Mouse (Mus musculus) kidney, postnatal 36 days (tissue): Measurements from ENCODE around the gene Sort1.
A peak's percentile ranks its signal among the peaks of the same experiment; 100 is the strongest.
"Not testable (repeated sequence)": the region's sequence is repeated elsewhere in the genome, so short reads cannot be mapped to it uniquely, and the experiment has no call there.

Experiments
- DNase-seq, 2 experiments: peaks; one replicate each; pipeline ENCODE4 v3.0.0; 2021 to 2022; ENCODE audit warnings: mixed read lengths in 2 of 2

Gene Sort1

DNA sequence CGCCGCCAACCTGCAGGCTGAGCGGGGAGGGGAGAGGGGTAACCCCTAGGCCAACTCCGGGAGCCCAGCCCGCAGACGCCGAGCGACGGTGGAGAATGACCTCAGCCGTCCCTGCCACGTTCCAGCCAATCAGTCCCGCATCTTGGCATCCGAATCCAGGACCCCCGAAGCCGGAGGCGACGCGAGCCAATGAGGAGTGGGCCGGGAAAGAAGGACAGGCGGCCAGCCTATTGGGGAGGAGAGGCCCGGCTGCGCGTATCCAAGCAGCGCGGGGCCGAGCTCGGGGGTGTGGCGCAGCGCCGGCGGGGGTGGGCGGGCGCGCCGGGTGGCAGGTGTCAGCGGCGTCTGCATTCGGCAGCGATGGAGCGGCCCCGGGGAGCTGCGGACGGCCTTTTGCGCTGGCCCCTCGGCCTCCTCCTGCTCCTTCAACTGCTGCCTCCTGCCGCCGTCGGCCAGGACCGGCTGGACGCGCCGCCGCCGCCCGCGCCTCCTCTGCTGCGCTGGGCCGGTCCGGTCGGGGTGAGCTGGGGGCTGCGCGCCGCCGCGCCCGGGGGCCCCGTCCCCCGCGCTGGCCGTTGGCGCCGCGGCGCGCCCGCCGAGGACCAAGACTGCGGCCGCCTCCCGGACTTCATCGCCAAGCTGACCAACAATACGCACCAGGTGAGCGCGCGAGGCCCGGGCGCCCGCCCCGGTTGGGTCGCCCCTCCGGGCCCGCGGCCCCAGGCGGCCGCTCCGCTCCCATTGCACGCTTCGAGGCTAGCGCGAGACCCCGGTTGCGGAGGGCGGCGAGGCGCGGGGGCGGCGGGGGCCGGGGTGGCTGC, at the start of gene Sort1:
TSS of gene Sort1 (plus strand) at position 302 of the 821 bp plus-strand sequence.
- DNase-seq = peak; percentile 85 to 86

DNA sequence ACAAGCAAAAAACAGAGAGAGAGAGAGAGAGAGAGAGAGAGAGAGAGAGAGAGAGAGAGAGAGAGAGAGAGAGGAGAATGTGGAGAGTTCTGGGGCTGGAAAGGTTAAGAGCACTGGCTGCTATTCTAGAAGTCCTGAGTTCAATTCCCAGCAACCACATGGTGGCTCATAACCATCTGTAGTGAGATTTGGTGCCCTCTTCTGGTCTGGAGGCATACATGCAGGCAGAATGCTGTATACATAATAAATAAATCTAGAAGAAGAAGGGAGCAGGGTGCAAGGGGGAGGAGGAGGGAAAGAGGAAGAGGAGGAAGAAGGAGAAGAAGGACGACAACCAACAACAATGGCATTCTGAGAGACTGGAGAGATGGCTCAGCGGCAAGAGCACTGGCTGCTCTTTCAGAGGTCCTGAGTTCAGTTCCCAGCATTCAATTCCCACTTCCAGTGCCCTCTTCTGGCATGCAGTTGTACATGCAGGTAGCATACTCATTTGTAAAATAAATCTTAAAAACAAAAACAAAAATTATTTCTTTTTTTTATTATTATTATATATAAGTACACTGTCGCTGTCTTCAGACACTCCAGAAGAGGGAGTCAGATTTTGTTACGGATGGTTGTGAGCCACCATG, 46.3 kb upstream of the Sort1 start:
- not testable (repeated sequence) for DNase-seq

DNA sequence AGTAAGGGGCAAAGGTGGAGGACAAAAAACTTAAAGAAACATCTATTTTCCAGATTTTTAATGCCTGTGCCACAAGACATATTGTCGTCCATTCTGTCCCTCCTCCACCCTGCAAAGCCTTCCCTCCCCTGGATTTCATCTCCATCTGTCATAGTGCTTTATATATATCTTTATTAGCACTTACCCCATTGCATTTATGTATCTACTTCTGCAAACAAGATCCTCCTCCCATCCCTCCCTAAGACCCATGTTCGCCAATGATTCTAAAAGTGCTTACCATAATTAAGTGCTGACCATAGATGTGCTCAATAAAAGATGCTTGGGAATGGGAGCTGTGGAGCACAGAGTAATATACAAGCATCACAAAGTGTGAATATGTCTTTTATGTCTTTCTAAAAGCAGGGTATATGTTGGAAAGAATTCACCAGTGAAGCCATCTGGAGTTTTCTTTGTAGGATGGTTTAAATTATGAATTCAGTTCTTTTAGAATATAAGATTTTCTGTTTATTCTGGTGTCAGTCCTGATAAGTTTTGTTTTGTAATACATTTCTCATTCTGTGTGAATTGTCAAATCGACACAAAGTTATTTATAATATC, 42.5 kb upstream of the Sort1 start:
- no peak for DNase-seq

DNA sequence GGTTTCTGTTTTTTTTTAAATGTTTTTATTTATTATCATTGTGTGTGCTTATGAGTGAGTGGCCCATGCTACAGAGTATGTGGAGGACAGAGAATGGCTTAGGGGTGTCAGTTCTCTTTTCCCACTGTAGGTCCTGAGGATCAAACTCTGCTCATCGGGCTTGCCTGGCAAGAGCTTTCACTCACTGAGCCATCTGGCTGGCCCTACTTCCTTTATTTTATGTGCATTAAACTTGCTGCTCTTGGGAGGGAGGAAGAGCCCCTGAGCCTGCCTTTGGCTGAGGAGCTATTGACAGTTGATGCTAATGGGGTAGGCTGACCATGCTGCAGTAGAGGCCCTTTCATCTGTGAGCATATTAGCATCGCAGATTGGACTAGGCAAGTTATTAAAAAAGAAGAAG, 37.0 kb upstream of the Sort1 start:
- DNase-seq = no peak

DNA sequence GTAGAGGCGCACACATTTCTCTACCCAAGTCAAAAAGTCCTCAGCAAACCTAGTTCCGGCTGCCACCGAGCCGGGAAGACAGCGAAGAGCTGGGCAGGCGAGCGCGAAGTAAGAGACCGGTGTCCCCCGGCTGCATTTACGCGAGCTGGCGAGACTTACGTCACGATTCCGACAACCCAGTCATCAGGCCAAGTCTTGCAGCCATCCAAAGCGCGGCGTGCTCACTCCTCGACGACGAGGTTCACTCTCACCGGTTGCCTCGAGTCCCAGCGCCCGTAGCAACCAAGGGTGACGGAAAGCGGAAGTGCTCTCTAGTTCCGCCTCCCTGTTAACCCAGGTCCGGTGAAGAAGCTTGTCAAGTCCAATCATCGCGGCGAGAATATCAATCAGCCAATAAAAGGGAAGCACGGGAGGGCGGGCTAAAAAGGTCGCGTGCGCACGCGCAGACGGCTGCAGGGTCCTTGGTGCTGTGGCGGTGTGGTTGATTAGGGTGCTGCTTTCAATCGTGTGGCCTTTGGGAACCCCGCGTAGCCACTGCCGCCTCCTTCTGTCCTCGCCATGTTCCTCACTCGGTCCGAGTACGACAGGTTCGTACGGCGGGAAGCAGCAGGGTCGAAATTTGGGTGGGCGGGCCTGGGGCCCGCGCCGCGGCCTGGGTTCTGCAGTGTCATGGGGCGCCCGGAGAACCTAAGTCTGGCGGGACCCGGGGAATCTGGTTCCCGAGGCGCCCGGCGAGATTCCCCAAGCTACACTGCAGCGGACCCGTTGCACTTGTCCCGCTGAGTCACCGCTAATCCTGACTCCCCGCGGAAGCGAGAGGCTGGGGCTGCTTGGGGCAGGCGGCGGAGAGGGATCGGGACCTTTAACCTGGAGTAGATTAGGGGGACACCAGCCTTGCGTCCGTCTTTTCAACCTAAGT, 26.9 kb upstream of the Sort1 start, which contains the start of gene Psma5:
TSS of gene Psma5 (plus strand) at position 208 of the 919 bp plus-strand sequence.
- DNase-seq = peak; percentile 97 to 98

DNA sequence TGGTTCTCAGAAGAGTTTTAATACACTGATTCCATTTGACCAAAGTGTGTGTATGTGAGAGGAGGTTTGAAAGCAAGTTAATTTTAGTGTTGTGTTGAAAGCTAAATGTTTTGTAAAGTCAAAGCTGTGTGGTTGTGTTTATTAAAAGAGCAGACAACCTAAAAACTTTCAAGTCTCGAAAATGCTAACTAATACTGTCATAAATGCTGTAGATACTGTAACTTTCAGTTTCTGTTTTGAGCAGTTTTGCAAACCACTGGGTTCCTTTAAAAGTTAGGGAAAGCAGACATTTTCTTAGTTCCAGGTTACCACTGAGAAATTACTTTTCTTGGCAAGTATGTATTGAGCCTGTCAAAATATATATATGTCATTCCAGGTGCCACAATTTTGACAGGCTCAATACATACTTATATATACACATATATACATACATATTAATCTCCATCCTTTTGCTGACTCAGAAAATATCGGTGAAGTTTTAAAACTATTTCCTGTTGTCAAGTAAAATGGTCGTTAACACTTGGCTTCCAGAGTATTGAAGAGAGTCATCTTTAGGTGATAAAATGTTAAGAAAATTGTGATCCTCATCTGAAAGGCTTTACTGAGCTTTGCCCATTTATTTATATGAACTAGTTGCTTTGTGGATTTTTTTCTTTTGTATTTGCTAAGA, 25.9 kb upstream of the Sort1 start:
- no peak for DNase-seq

DNA sequence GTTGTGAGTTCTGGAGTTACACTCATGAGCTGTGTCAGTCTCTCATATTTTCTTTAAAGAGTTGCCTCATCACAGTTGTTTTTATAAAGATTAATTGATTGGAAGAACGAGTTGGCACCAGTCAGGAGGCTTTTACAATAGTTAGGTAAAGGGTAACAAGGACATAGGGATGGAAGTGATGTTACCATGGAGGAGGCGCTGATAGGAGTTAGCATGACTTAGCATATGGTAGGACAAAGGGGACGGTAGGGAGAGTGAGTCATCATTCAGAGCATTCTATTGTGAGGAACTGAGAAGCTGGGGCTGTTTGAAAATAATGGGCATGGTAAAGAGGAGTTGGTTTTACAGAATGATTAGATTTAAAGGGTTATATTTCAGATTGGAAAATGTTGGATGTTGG, 24.6 kb upstream of the Sort1 start:
- DNase-seq = no peak

DNA sequence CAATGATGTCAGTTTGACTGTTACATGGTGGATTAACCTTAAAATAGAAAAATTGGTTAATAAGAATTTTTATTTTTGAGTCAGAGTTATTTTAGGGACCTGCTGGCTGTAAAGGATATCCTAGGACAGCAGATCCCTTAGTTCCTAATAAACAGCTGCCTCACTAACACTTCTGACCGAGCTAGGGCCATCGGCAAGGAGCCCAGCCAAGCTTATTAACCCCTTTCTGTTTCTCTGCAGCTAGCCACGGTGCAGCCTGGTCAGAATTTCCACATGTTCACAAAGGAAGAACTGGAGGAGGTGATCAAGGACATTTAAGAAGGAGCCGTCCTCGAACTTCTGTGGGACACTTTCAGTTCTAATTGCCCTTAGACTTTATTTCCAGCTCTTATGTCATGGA, 4.4 kb upstream of the Sort1 start:
- DNase-seq = not testable (repeated sequence)

DNA sequence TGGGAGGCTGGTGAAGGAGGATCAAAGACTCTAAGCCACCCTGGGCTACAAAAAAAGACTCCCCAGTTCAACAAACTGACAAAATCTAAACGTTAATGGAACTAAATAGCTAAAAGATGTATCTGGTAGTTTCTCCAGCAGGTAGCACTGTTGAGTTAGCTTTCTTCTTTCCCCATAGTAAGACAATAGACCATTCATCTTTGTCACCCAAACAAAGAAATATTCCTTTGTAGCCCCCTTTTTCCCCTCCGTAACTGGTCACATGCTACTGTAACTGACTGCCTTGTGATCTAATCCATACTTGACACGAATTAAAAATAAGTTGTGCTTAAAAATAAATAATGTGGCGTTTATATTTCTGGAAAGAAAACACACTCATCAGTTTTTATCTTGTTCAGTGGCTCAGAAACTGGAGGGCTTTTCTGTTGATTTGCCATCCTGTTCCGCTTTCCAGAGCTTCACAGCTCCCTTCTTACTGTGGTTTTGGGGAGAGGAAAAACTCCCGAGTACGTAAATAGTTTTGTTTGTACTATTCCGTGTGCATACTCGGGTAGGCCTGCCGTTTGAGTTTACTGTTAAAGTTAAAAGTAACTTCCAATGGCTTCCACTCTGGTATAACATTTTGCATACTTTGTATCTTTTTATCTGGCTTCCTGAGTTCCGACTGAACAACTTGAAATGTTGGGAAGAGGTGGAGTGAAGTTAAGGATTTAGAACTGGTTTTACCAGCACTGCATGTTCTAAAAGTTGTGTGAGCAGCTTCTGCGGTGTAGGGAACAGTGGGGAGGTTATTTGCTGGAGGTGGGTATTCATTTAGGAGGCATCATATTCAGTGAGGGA, 1.3 kb upstream of the Sort1 start:
- peak in 1 of 2 experiments; percentile 62 for DNase-seq

DNA sequence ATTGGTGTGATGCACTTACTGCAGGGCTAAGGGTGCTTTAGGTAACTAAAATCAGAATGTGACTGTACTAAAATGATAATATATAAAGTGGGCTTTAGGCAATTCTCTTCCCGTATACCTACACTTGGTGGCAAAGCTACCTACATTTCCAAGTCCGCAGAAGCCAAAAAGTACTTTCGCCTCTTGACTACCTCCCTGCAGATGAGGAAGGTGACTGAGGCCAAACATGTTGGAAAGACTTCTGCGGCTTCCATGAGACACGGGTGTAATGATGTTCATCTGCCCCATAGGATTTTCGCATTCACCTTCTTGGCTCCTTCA, 681 bp upstream of the Sort1 start:
- no peak for DNase-seq

DNA sequence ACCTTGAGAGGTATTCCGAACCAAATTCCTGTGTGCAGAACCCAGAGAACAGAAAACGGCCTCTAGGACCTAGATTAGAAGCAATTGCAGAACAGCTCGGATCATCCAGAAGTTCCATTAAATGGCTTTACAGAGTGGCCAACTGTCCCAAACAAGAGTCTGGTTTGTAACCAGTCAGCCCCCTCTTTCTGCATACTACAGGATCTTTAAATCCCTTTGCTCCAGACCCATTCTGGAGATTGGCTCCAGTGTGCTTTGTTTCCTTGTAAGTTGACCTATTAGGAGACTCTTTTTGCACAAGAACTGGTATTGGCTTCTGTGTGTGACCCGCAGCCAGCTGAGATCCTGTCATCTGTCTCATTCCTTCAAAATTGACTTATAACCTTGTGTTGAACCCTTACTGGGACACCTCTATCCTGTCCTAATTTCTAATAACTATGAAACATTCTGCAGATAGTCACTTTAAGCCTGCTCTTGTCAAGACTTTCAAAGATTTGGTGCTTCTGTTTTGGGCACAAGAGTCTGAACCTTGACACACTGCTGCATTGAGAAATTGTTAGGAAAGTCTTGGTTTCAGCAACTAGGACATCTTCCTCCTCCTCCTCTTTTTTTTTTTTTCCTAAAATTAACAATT, 1.3 kb downstream of the Sort1 start:
- DNase-seq = no peak

DNA sequence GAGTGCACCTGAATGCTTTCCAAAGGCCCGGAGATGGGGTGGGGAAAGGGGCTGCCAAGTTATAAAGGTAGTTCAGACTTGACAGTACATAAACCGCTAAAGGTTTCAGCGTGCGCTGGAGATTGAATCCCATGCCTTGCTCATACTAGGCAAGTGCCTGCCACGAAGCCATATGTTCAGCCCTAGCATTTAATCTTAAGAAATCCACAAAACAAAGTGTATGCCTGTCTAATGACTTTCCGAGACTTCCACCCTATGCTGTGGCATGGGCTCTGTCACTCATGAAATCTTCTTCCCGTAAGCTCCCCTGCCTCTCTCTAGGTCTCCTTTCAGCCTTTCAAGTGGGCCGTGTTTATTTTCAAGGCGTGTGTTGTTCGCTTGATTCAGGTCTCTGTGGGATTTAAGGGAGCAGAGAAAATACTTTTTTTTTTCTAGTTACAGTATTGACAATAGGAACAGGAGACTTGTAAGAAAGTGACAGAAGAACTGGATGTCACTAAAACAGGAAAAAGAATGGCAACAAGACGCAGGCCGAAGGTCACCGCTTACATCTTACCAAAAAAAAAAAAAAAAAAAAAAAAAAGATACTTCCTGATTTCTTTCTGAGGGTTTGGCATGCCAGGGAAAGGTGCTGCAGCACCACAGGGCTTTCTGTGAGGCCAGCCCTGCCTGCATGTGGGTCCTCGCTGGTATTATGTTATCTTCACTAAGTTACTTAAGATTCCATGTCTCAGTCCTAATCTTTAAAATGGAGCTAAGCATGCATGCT, 3.0 kb downstream of the Sort1 start:
- DNase-seq = no peak

DNA sequence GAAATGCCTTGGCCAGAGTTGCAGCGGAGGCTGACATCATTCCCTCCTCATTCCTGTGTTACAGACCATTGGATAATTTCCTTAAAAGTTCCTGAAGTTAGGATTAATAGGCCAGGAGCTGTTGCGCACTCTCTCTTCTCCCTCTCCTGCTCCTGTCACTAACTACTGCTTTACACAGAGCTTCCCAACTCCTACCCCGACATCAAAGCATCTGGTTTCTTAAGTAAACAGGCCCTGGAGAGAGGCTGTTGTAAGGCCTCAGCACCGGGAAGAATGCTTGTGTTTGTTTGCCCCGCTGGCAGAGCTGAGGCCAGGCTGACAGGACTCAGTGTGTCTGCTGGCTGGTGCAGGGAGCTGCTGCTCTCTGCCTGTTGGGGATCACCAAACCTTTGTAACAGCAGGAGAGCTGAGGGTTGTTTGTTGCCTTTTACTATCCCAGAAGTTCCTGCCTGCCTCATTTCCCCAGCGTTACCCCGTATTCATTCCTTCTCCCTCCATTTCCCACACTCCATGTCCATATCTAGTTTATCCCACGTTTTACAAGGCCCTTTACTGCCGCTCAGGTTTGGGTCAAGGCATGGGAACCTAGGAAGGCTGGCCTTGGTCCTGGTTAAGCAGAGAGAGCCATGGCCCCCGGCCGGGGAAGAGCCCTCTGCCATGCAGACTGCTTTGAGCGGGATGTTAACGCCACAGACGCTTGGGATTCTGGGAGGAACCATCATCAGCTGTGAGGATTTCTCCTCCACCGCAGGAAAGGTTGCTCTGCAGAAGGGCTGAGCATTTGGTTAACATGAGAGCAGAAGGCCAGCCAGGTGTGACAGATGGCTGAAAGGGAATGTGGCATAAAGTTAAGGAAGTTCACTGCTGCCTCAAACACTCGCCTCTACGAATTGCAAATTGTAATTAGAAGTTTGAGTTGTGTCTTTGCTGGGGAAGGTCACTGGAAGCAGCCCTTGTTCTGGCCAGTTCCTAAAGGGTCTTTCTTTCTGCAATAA, 4.2 kb downstream of the Sort1 start:
- DNase-seq = no peak

DNA sequence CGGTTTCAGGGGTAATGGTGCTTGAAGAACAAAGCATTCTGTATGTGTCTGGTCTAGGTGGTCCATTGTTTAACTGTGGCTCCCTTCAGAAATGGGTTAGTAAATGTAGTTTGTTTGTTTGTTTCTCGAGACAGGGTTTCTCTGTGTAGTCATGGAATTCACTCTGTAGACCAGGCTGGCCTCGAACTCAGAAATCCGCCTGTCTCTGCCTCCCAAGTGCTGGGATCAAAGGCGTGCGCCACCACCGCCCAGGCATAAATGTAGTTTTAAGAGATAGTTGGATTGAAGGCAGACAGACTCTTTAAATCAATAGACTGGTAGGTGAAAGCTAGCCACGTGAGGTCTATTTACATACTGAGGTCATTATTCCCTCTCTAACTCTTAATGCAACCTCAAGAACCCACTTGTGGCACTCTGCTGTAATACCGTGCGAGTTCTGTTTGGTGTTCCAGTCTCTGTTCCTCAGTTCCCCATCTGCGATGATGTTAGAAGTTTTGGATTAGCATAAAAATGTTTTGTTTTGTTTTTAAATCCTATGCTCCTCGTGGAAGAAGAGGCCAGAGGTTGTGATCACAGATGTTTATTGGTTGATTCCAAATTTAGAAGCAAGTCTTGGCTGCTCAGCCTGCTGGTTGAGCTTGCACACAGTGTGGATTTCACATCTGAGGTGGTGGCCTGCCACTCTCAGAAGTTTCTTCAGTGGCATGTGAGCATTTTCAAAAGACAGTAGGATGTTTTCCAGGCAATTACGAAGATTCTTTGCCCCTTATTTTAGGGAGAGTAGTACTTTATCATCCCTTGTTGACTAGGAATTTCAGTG, 5.6 kb downstream of the Sort1 start:
- DNase-seq = no peak

DNA sequence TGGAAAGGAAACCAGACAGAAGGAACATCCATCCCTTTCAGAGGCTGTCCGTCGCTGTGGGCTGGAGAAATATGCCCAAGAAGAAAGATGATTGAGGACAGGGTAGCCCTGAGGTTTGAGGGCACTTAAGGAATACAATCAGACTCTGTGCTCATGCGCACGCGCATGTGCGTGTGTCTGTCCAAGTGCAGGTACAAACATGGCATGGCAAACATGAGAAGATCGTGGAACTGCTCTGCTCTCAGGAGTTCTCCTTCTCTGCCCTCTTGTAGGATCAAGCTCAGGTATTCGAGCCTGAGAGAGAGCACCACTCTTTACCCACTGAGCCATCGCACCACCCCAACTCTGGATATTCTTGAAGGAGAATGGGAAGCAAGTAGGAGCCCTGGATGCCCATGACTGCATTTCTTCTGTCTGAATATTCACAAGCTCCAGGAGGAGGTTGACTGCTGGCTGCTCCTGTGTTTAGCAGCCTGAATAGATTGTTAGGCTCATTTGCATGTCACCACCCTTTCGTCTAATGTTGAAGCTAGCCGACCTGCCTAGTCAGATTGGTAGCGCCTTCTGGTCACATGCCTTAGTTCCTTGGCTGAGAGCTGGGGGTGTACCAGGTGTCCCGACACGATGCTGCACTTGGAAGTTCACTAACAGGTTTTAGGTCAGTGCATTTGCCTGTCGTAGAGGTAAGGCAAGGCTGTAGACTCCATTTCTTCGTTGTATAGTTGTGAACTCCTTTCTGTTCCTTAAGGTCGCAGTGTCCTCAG, 7.3 kb downstream of the Sort1 start:
- peak; percentile 40 to 66 for DNase-seq

DNA sequence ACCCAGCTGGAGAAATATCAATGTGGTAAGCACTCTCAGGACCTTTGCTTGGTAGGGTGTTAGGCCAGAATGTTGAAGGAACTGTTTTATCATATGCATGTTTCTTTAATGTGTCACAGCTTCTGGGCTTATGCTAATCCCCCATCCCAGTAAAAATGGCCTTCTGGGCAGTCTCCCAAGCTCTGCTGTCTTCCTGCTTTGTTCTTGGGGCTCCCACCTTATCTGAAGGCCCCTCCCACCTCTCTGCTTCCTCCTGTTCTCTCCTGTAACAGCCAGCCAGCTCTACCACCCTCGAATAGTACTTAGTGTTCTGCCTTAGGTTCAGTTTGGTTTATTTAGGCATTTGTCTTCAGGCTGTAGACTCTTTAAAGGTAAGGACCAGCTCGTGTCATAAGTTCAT, 10.5 kb downstream of the Sort1 start:
- DNase-seq = no peak
